Mouse (Mus musculus): ENCODE measurements around the gene Adcy2. TPM values are rescaled to one million over a fixed set of nuclear protein-coding genes. Genes with fewer than 3 reads are reported as not detected.

Adcy2 gene
- polyA plus RNA-seq, 1 experiment from 2014 or later: 5.9 TPM

GRCm38 (mm10) chr13:68597667-68598066 lies 401.7 kb downstream of the Adcy2 start:
- Histone ChIP-seq H3K9ac (no peak overlapping the region; the same call in 1 of the 2 replicates), H3K27ac (no peak overlapping the region), H3K4me2 (replicated peaks) (peak overlapping the region; percentile 52), H3K27me3 (peaks cover 8% of the 10 kb centered on the region; the same call in 1 of the 2 replicates), H3K4me3 (peak overlapping the region; percentile 23), H3K36me3 (peaks cover 5% of the 10 kb centered on the region), H3K9me3 (no peaks in the 10 kb centered on the region), H3K4me1 (peaks cover 14% of the 10 kb centered on the region)
- 0 out of 2 replicates have a peak, but pooled peaks have one; percentile 8 for ATAC-seq (ENCODE audit: low FRiP score, low read depth)
- WGBS: 13% methylated on average over 13 of the region's 13 CpGs

GRCm38 (mm10) chr13:68597199-68597598 lies 402.1 kb downstream of the Adcy2 start, which contains the start of gene 1700001L19Rik:
1700001L19Rik (plus strand) TSS chr13:68597421.
- H3K4me3 ChIP-seq: peak within 1 kb of the TSS; percentile 23
- ATAC-seq (ENCODE audit: low FRiP score, low read depth): no peak
- WGBS: 10% methylated on average over 10 of the region's 10 CpGs

GRCm38 (mm10) chr13:68593797-68594196 lies 405.5 kb downstream of the Adcy2 start:
- no peak for ATAC-seq (ENCODE audit: low FRiP score, low read depth)
- 82% methylated on average over 1 of the region's 1 CpGs for WGBS
- H3K36me3 ChIP-seq: peaks cover 43% of the 10 kb centered on the region

More at GRCm38 (mm10) chr13:68597199-68597598, 402.1 kb downstream of the Adcy2 start, which contains the start of gene 1700001L19Rik:
- Histone ChIP-seq H3K9ac (no peak within 1 kb of the TSS; the same call in 1 of the 2 replicates), H3K27ac (no peak within 1 kb of the TSS), H3K4me1 (peaks cover 14% of the 10 kb centered on the region), H3K36me3 (peaks cover 10% of the 10 kb centered on the region), H3K27me3 (peaks cover 8% of the 10 kb centered on the region; the same call in 1 of the 2 replicates), H3K9me3 (no peaks in the 10 kb centered on the region; the same call in 1 of the 2 replicates), H3K4me2 (replicated peaks) (peak within 1 kb of the TSS; percentile 52)

GRCm38 (mm10) chr13:68588352-68588751 lies 411.0 kb downstream of the Adcy2 start:
- Histone ChIP-seq H3K4me3 (no peak overlapping the region), H3K9ac (no peak overlapping the region), H3K4me2 (replicated peaks) (no peak overlapping the region), H3K36me3 (peaks cover 94% of the 10 kb centered on the region), H3K27me3 (no peaks in the 10 kb centered on the region), H3K9me3 (no peaks in the 10 kb centered on the region; the same call in 1 of the 2 replicates), H3K4me1 (peaks cover 5% of the 10 kb centered on the region), H3K27ac (no peak overlapping the region)
- no peak for ATAC-seq (ENCODE audit: low FRiP score, low read depth)

More at GRCm38 (mm10) chr13:68593797-68594196, 405.5 kb downstream of the Adcy2 start:
- peaks cover 8% of the 10 kb centered on the region; the same call in 1 of the 2 replicates for H3K27me3 ChIP-seq
- no peaks in the 10 kb centered on the region for H3K4me1 ChIP-seq
- no peak overlapping the region for H3K27ac ChIP-seq
- no peak overlapping the region for H3K4me2 ChIP-seq (replicated peaks)
- no peaks in the 10 kb centered on the region; the same call in 1 of the 2 replicates for H3K9me3 ChIP-seq
- no peak overlapping the region for H3K4me3 ChIP-seq
- H3K9ac ChIP-seq: no peak overlapping the region

GRCm38 (mm10) chr13:68585441-68585840 lies 413.9 kb downstream of the Adcy2 start:
- no peak overlapping the region for H3K9ac ChIP-seq
- H3K4me3 ChIP-seq: no peak overlapping the region
- ATAC-seq (ENCODE audit: low FRiP score, low read depth): no peak
- WGBS: 87% methylated on average over 7 of the region's 7 CpGs
- no peak overlapping the region for H3K4me2 ChIP-seq (replicated peaks)
- peaks cover 66% of the 10 kb centered on the region for H3K36me3 ChIP-seq
- no peaks in the 10 kb centered on the region for H3K9me3 ChIP-seq
- H3K27me3 ChIP-seq: no peaks in the 10 kb centered on the region
- H3K27ac ChIP-seq: no peak overlapping the region
- peaks cover 18% of the 10 kb centered on the region for H3K4me1 ChIP-seq

GRCm38 (mm10) chr13:68583961-68584360 lies 415.4 kb downstream of the Adcy2 start:
- H3K9ac ChIP-seq: no peak overlapping the region
- H3K36me3 ChIP-seq: peaks cover 54% of the 10 kb centered on the region
- H3K4me3 ChIP-seq: no peak overlapping the region
- H3K4me1 ChIP-seq: peaks cover 18% of the 10 kb centered on the region
- H3K9me3 ChIP-seq: no peaks in the 10 kb centered on the region
- no peak for ATAC-seq (ENCODE audit: low FRiP score, low read depth)
- no peak overlapping the region for H3K27ac ChIP-seq
- H3K4me2 ChIP-seq (replicated peaks): no peak overlapping the region
- H3K27me3 ChIP-seq: no peaks in the 10 kb centered on the region
- WGBS: 87% methylated on average over 11 of the region's 11 CpGs

GRCm38 (mm10) chr13:68582517-68582780 lies 416.9 kb downstream of the Adcy2 start:
- WGBS: 1% methylated on average over 11 of the region's 11 CpGs
- Histone ChIP-seq H3K4me2 (replicated peaks) (peak overlapping the region; percentile 93), H3K27me3 (no peaks in the 10 kb centered on the region), H3K4me1 (peaks cover 18% of the 10 kb centered on the region), H3K27ac (peak overlapping the region; percentile 73; the same call in 1 of the 2 replicates), H3K9ac (peak overlapping the region; percentile 83), H3K9me3 (no peaks in the 10 kb centered on the region), H3K4me3 (peak overlapping the region; percentile 80), H3K36me3 (peaks cover 50% of the 10 kb centered on the region)
- peak; percentile 3; the same call in 1 of the 2 replicates for ATAC-seq (ENCODE audit: low FRiP score, low read depth)

GRCm38 (mm10) chr13:68581747-68582516 lies 417.4 kb downstream of the Adcy2 start, which contains the start of the genes Mtrr and Fastkd3:
Mtrr (minus strand) TSS chr13:68582149.
Fastkd3 (plus strand) TSS chr13:68582234.
- Histone ChIP-seq H3K27ac (peak within 1 kb of the TSS; percentile 73; the same call in 1 of the 2 replicates), H3K9ac (peak within 1 kb of the TSS; percentile 83), H3K4me1 (peaks cover 18% of the 10 kb centered on the region), H3K9me3 (no peaks in the 10 kb centered on the region), H3K36me3 (peaks cover 50% of the 10 kb centered on the region), H3K4me3 (peak within 1 kb of the TSS; percentile 80), H3K4me2 (replicated peaks) (peak within 1 kb of the TSS; percentile 93), H3K27me3 (no peaks in the 10 kb centered on the region)
- peak; percentile 99 for ATAC-seq (ENCODE audit: low FRiP score, low read depth)
- under 1% methylated on average over 81 of the region's 81 CpGs for WGBS

- Histone ChIP-seq H3K4me3 (peak overlapping the region; percentile 80), H3K27ac (peak overlapping the region; percentile 73; the same call in 1 of the 2 replicates), H3K4me1 (peaks cover 18% of the 10 kb centered on the region), H3K4me2 (replicated peaks) (peak overlapping the region; percentile 93), H3K27me3 (no peaks in the 10 kb centered on the region), H3K36me3 (peaks cover 51% of the 10 kb centered on the region), H3K9me3 (no peaks in the 10 kb centered on the region), H3K9ac (peak overlapping the region; percentile 73)
- ATAC-seq (ENCODE audit: low FRiP score, low read depth): no peak; the same call in 1 of the 2 replicates
- 24% methylated on average over 14 of the region's 14 CpGs for WGBS
Measured at GRCm38 (mm10) chr13:68581086-68581740, 418.1 kb downstream of the Adcy2 start.

GRCm38 (mm10) chr13:68577945-68578344 lies 421.4 kb downstream of the Adcy2 start:
- Histone ChIP-seq H3K4me2 (replicated peaks) (no peak overlapping the region), H3K9ac (no peak overlapping the region), H3K36me3 (peaks cover 44% of the 10 kb centered on the region), H3K4me1 (peaks cover 18% of the 10 kb centered on the region), H3K9me3 (no peaks in the 10 kb centered on the region), H3K4me3 (no peak overlapping the region), H3K27me3 (no peaks in the 10 kb centered on the region), H3K27ac (no peak overlapping the region)
- WGBS: 93% methylated on average over 7 of the region's 7 CpGs
- no peak for ATAC-seq (ENCODE audit: low FRiP score, low read depth)

- Histone ChIP-seq H3K4me3 (no peak overlapping the region), H3K36me3 (peaks cover 64% of the 10 kb centered on the region), H3K4me2 (replicated peaks) (no peak overlapping the region), H3K4me1 (peaks cover 16% of the 10 kb centered on the region), H3K27ac (0 out of 2 replicates have a peak overlapping the region, but pooled peaks have one; percentile 44), H3K9ac (no peak overlapping the region), H3K9me3 (no peaks in the 10 kb centered on the region), H3K27me3 (no peaks in the 10 kb centered on the region)
- no peak for ATAC-seq (ENCODE audit: low FRiP score, low read depth)
- 68% methylated on average over 4 of the region's 4 CpGs for WGBS
Measured at GRCm38 (mm10) chr13:68574398-68574797, 424.9 kb downstream of the Adcy2 start.
